Mouse (Mus musculus): ENCODE results near the gene Mybph. TPM values are rescaled to one million over a fixed set of nuclear protein-coding genes. Genes with fewer than 3 reads are reported as not detected.

Gene Mybph
- polyA plus RNA-seq, 2 experiments, result 92.6 to 115 TPM

DNA sequence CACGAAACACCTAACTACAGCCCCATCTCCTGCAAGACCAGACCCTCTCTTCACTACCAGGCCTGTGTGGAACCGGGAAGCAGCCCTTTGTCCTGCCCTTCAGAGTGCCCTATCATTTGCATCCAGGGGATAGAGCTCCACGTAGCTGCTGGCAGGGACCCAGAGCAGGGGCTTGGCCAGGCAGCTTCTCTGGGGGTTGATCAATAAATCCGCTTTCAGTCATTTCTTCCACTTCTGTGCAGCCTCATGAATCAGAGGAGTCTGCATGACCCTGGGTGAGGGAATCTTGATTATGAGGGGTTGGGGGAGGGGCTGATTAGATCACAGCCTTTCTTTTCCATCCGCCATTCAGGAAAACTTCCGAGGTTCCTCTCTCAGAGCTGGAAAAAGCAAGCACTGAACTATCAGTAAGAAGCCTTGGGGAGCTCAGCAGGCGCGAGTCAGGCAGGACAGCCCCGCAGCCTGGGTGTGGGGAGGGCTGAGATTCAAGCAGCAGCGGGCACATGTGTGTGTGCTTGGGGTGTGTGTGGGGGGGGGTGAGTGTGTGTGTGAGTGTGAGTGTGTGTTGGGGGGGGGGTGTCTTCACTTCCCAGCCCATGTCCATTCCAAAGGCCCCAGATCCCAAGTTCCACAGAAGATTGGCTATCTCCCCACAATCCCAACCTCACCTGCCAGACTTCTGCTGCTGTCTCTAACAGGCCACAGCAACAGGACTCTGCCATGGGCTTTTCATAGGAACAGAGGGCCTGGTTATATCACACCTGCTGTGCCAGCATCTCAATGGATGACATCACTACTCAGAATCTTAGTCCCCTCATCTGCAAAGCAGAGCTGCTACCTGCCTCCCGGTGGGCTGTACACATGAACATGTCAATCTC is 22.7 kb downstream of the Mybph start:
- Histone ChIP-seq H3K4me3 (replicated peaks; ENCODE audit: low read length) (no peak overlapping the region), H3K27ac (replicated peaks; ENCODE audit: low read depth, low read length) (no peak overlapping the region)
- WGBS, result 27% methylated on average over 11 of the region's 11 CpGs

DNA sequence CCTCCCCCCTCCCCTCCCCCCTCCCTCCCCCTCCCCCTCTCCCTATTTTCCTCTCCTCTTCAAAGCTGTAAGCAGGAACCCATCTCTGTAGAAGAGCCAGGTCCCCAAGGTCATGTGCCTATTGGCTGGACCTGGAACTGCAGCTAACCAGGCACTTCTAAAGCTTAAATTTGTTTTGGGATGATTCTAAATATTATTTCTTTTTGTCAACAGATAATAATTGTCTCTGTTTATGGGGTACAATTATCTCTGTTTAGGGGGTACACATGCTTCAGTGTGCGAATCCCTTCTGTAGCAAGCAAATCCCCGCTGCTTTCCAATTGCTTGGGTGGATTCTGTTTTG is 23.4 kb downstream of the Mybph start:
- no peak for DNase-seq (ENCODE audit: low spot score)
- no peak overlapping the region for H3K27ac ChIP-seq (replicated peaks; ENCODE audit: low read depth, low read length)
- ATAC-seq (ENCODE audit: low FRiP score, low read depth), result no peak
- H3K4me1 ChIP-seq (ENCODE audit: control insufficient read depth, insufficient read depth, low read length), result peaks cover 7% of the 10 kb centered on the region
- no peaks in the 10 kb centered on the region for H3K36me3 ChIP-seq (ENCODE audit: control insufficient read depth, insufficient read depth, low read length)
- H3K4me2 ChIP-seq (replicated peaks; ENCODE audit: low read depth, low read length, severe bottlenecking), result no peak overlapping the region
- no peak overlapping the region for H3K4me3 ChIP-seq (replicated peaks; ENCODE audit: low read length)
- no peak for TF ChIP-seq POLR2A (IDR thresholded peaks at IDR 0.05; ENCODE audit: borderline replicate concordance, extremely low read depth, insufficient read depth, insufficient read length)
- no peak overlapping the region for H3K9ac ChIP-seq (ENCODE audit: low read depth, low read length, severe bottlenecking)
- no peaks in the 10 kb centered on the region for H3K27me3 ChIP-seq (ENCODE audit: control insufficient read depth, insufficient read depth, low read length)
- whole genome bisulfite sequencing, result 84% methylated on average over 2 of the region's 2 CpGs
- H3K9me3 ChIP-seq (ENCODE audit: control insufficient read depth, low read length), result no peaks in the 10 kb centered on the region

More for the DNA sequence above, 22.7 kb downstream of the Mybph start:
- ATAC-seq (ENCODE audit: low FRiP score, low read depth) (no peak), DNase-seq (ENCODE audit: low spot score) (no peak)
- H3K27me3 ChIP-seq (ENCODE audit: control insufficient read depth, insufficient read depth, low read length), result no peaks in the 10 kb centered on the region
- TF ChIP-seq POLR2A (IDR thresholded peaks at IDR 0.05; ENCODE audit: borderline replicate concordance, extremely low read depth, insufficient read depth, insufficient read length), result no peak
- H3K36me3 ChIP-seq (ENCODE audit: control insufficient read depth, insufficient read depth, low read length), result no peaks in the 10 kb centered on the region
- H3K4me1 ChIP-seq (ENCODE audit: control insufficient read depth, insufficient read depth, low read length), result peaks cover 13% of the 10 kb centered on the region
- H3K4me2 ChIP-seq (replicated peaks; ENCODE audit: low read depth, low read length, severe bottlenecking), result no peak overlapping the region
- no peaks in the 10 kb centered on the region for H3K9me3 ChIP-seq (ENCODE audit: control insufficient read depth, low read length)
- H3K9ac ChIP-seq (ENCODE audit: low read depth, low read length, severe bottlenecking), result peak overlapping the region; percentile 16; the same call in 1 of the 2 replicates

- 66% methylated on average over 12 of the region's 12 CpGs for WGBS
Observed at GRCm38 (mm10) chr1:134217028-134217481, 23.8 kb downstream of the Mybph start.

GRCm38 (mm10) chr1:134217942-134218341 is 24.7 kb downstream of the Mybph start:
- Histone ChIP-seq H3K27me3 (ENCODE audit: control insufficient read depth, insufficient read depth, low read length) (no peaks in the 10 kb centered on the region), H3K4me2 (replicated peaks; ENCODE audit: low read depth, low read length, severe bottlenecking) (no peak overlapping the region), H3K9ac (ENCODE audit: low read depth, low read length, severe bottlenecking) (no peak overlapping the region), H3K27ac (replicated peaks; ENCODE audit: low read depth, low read length) (no peak overlapping the region), H3K4me1 (ENCODE audit: control insufficient read depth, insufficient read depth, low read length) (peaks cover 4% of the 10 kb centered on the region), H3K36me3 (ENCODE audit: control insufficient read depth, insufficient read depth, low read length) (no peaks in the 10 kb centered on the region), H3K4me3 (replicated peaks; ENCODE audit: low read length) (no peak overlapping the region), H3K9me3 (ENCODE audit: control insufficient read depth, low read length) (no peaks in the 10 kb centered on the region)
- WGBS, result 86% methylated on average over 3 of the region's 3 CpGs
- no peak for TF ChIP-seq POLR2A (IDR thresholded peaks at IDR 0.05; ENCODE audit: borderline replicate concordance, extremely low read depth, insufficient read depth, insufficient read length)
- no peak for DNase-seq (ENCODE audit: low spot score)
- no peak for ATAC-seq (ENCODE audit: low FRiP score, low read depth)

More at GRCm38 (mm10) chr1:134217028-134217481, 23.8 kb downstream of the Mybph start:
- H3K9ac ChIP-seq (ENCODE audit: low read depth, low read length, severe bottlenecking), result no peak overlapping the region
- TF ChIP-seq POLR2A (IDR thresholded peaks at IDR 0.05; ENCODE audit: borderline replicate concordance, extremely low read depth, insufficient read depth, insufficient read length), result no peak
- no peak overlapping the region for H3K27ac ChIP-seq (replicated peaks; ENCODE audit: low read depth, low read length)
- ATAC-seq (ENCODE audit: low FRiP score, low read depth) (no peak), DNase-seq (ENCODE audit: low spot score) (no peak)
- H3K4me3 ChIP-seq (replicated peaks; ENCODE audit: low read length), result no peak overlapping the region
- no peaks in the 10 kb centered on the region for H3K9me3 ChIP-seq (ENCODE audit: control insufficient read depth, low read length)
- no peaks in the 10 kb centered on the region for H3K36me3 ChIP-seq (ENCODE audit: control insufficient read depth, insufficient read depth, low read length)
- no peak overlapping the region for H3K4me2 ChIP-seq (replicated peaks; ENCODE audit: low read depth, low read length, severe bottlenecking)
- no peaks in the 10 kb centered on the region for H3K27me3 ChIP-seq (ENCODE audit: control insufficient read depth, insufficient read depth, low read length)
- peaks cover 4% of the 10 kb centered on the region for H3K4me1 ChIP-seq (ENCODE audit: control insufficient read depth, insufficient read depth, low read length)

- 87% methylated on average over 5 of the region's 5 CpGs for WGBS
- DNase-seq (ENCODE audit: low spot score) (no peak), ATAC-seq (ENCODE audit: low FRiP score, low read depth) (no peak)
- Histone ChIP-seq H3K9me3 (ENCODE audit: control insufficient read depth, low read length) (no peaks in the 10 kb centered on the region), H3K36me3 (ENCODE audit: control insufficient read depth, insufficient read depth, low read length) (no peaks in the 10 kb centered on the region), H3K4me1 (ENCODE audit: control insufficient read depth, insufficient read depth, low read length) (peaks cover 4% of the 10 kb centered on the region), H3K4me2 (replicated peaks; ENCODE audit: low read depth, low read length, severe bottlenecking) (no peak overlapping the region), H3K27me3 (ENCODE audit: control insufficient read depth, insufficient read depth, low read length) (no peaks in the 10 kb centered on the region), H3K4me3 (replicated peaks; ENCODE audit: low read length) (no peak overlapping the region), H3K27ac (replicated peaks; ENCODE audit: low read depth, low read length) (no peak overlapping the region), H3K9ac (ENCODE audit: low read depth, low read length, severe bottlenecking) (no peak overlapping the region)
- no peak for TF ChIP-seq POLR2A (IDR thresholded peaks at IDR 0.05; ENCODE audit: borderline replicate concordance, extremely low read depth, insufficient read depth, insufficient read length)
Observed at GRCm38 (mm10) chr1:134219608-134220007, 26.4 kb downstream of the Mybph start.

Data from limb, embryonic 14.5 days (tissue).